Mouse (Mus musculus) macrophage (primary cell): ENCODE measurements around the gene Cfap300. TPM values are rescaled to one million over a fixed set of nuclear protein-coding genes. Genes with fewer than 3 reads are reported as not detected.

ENCODE experiments used
- H3K27ac ChIP-seq: fragments of 350-480 bp; formaldehyde crosslinking; 2 replicates; pipeline ENCODE4 v1.9.0; 2021
- H3K36me3 ChIP-seq: fragments of 350-480 bp; formaldehyde crosslinking; 2 replicates; pipeline ENCODE4 v1.9.0; 2021; ENCODE audit errors: inconsistent target
- H3K4me3 ChIP-seq: fragments of 350-480 bp; formaldehyde crosslinking; 2 replicates; pipeline ENCODE4 v1.9.0; 2021; ENCODE audit errors: inconsistent target
- H3K79me2 ChIP-seq: fragments of 350-480 bp; formaldehyde crosslinking; 2 replicates; pipeline ENCODE4 v1.9.0; 2021; ENCODE audit errors: inconsistent target
- WGBS: methylation state at CpG from one replicate; pipeline ENCODE4 v1.1.7; 2026; ENCODE audit warnings: inconsistent platforms; ENCODE audit not compliant: missing documents; 5-methylcytosine and 5-hydroxymethylcytosine counted together
- polyA plus RNA-seq: library from polyadenylated mRNA; stranded (reverse); fragments of 250-400 nt; gene quantifications from 3 replicates; pipeline ENCODE4 v1.2.4, GENCODE M21; 2018; ENCODE audit warnings: inconsistent platforms

Gene Cfap300
- polyA plus RNA-seq, 1 experiment from 2014 or later, result not detected

GRCm38 (mm10) chr9:8003301-8004271 lies 39.0 kb downstream of the Cfap300 start:
- Histone ChIP-seq H3K27ac (no peak overlapping the region), H3K4me3 (no peak overlapping the region), H3K79me2 (no peaks in the 10 kb centered on the region), H3K36me3 (no peaks in the 10 kb centered on the region)
- WGBS, result 6% methylated on average over 76 of the region's 82 CpGs

- H3K79me2 ChIP-seq, result no peaks in the 10 kb centered on the region
- 12% methylated on average over 12 of the region's 12 CpGs for WGBS
- H3K36me3 ChIP-seq, result no peaks in the 10 kb centered on the region
- no peak overlapping the region for H3K27ac ChIP-seq
- H3K4me3 ChIP-seq, result no peak overlapping the region
Observed at GRCm38 (mm10) chr9:8002806-8003205, 39.8 kb downstream of the Cfap300 start.

- Histone ChIP-seq H3K27ac (no peak overlapping the region), H3K79me2 (no peaks in the 10 kb centered on the region), H3K36me3 (no peaks in the 10 kb centered on the region), H3K4me3 (no peak overlapping the region)
- WGBS, result 84% methylated on average over 7 of the region's 7 CpGs
Observed at GRCm38 (mm10) chr9:8001352-8001751, 41.3 kb downstream of the Cfap300 start.

- 67% methylated on average over 4 of the region's 5 CpGs for WGBS
- H3K4me3 ChIP-seq, result no peak overlapping the region
Observed at GRCm38 (mm10) chr9:7994275-7994674, 48.3 kb downstream of the Cfap300 start.

GRCm38 (mm10) chr9:7992651-7993050 lies 50.0 kb downstream of the Cfap300 start:
- H3K79me2 ChIP-seq, result no peaks in the 10 kb centered on the region
- H3K36me3 ChIP-seq, result no peaks in the 10 kb centered on the region
- no peak overlapping the region for H3K27ac ChIP-seq
- H3K4me3 ChIP-seq, result no peak overlapping the region
- 42% methylated on average over 3 of the region's 3 CpGs for WGBS

More at GRCm38 (mm10) chr9:7994275-7994674, 48.3 kb downstream of the Cfap300 start:
- Histone ChIP-seq H3K79me2 (no peaks in the 10 kb centered on the region), H3K36me3 (no peaks in the 10 kb centered on the region), H3K27ac (no peak overlapping the region)

- Histone ChIP-seq H3K36me3 (no peaks in the 10 kb centered on the region), H3K79me2 (no peaks in the 10 kb centered on the region), H3K27ac (no peak overlapping the region), H3K4me3 (no peak overlapping the region)
- 93% methylated on average over 4 of the region's 4 CpGs for WGBS
Observed at GRCm38 (mm10) chr9:7990897-7991296, 51.7 kb downstream of the Cfap300 start.

GRCm38 (mm10) chr9:7987119-7987518 lies 55.5 kb downstream of the Cfap300 start:
- H3K27ac ChIP-seq, result no peak overlapping the region
- H3K4me3 ChIP-seq, result no peak overlapping the region
- no peaks in the 10 kb centered on the region for H3K36me3 ChIP-seq
- H3K79me2 ChIP-seq, result no peaks in the 10 kb centered on the region
- 91% methylated on average over 5 of the region's 5 CpGs for WGBS

GRCm38 (mm10) chr9:7984287-7984686 lies 58.3 kb downstream of the Cfap300 start:
- H3K4me3 ChIP-seq, result no peak overlapping the region
- no peak overlapping the region for H3K27ac ChIP-seq
- H3K79me2 ChIP-seq, result no peaks in the 10 kb centered on the region
- no peaks in the 10 kb centered on the region for H3K36me3 ChIP-seq
- WGBS, result 91% methylated on average over 4 of the region's 4 CpGs

GRCm38 (mm10) chr9:7983665-7984064 lies 59.0 kb downstream of the Cfap300 start:
- H3K4me3 ChIP-seq, result no peak overlapping the region
- H3K36me3 ChIP-seq, result no peaks in the 10 kb centered on the region
- 49% methylated on average over 2 of the region's 2 CpGs for WGBS
- no peak overlapping the region for H3K27ac ChIP-seq
- H3K79me2 ChIP-seq, result no peaks in the 10 kb centered on the region

GRCm38 (mm10) chr9:7980162-7980561 lies 62.5 kb downstream of the Cfap300 start:
- Histone ChIP-seq H3K27ac (no peak overlapping the region), H3K36me3 (no peaks in the 10 kb centered on the region), H3K4me3 (no peak overlapping the region), H3K79me2 (no peaks in the 10 kb centered on the region)
- 88% methylated on average over 2 of the region's 2 CpGs for whole genome bisulfite sequencing

- no peak overlapping the region for H3K4me3 ChIP-seq
- no peaks in the 10 kb centered on the region for H3K79me2 ChIP-seq
- no peaks in the 10 kb centered on the region for H3K36me3 ChIP-seq
- 69% methylated on average over 10 of the region's 11 CpGs for WGBS
- H3K27ac ChIP-seq, result no peak overlapping the region
Observed at GRCm38 (mm10) chr9:7979153-7979916, 63.3 kb downstream of the Cfap300 start.

- WGBS, result 89% methylated on average over 3 of the region's 3 CpGs
- Histone ChIP-seq H3K27ac (no peak overlapping the region), H3K36me3 (no peaks in the 10 kb centered on the region), H3K79me2 (no peaks in the 10 kb centered on the region), H3K4me3 (no peak overlapping the region)
Observed at GRCm38 (mm10) chr9:7978502-7978901, 64.1 kb downstream of the Cfap300 start.

GRCm38 (mm10) chr9:7977587-7977986 lies 65.0 kb downstream of the Cfap300 start:
- Histone ChIP-seq H3K79me2 (no peaks in the 10 kb centered on the region), H3K27ac (no peak overlapping the region), H3K4me3 (no peak overlapping the region), H3K36me3 (no peaks in the 10 kb centered on the region)
- 80% methylated on average over 5 of the region's 5 CpGs for WGBS

GRCm38 (mm10) chr9:7971993-7972392 lies 70.6 kb downstream of the Cfap300 start:
- no peaks in the 10 kb centered on the region for H3K36me3 ChIP-seq
- H3K4me3 ChIP-seq, result no peak overlapping the region
- H3K79me2 ChIP-seq, result no peaks in the 10 kb centered on the region
- 62% methylated on average over 2 of the region's 2 CpGs for WGBS
- H3K27ac ChIP-seq, result no peak overlapping the region
